In the genomic region with DNA sequence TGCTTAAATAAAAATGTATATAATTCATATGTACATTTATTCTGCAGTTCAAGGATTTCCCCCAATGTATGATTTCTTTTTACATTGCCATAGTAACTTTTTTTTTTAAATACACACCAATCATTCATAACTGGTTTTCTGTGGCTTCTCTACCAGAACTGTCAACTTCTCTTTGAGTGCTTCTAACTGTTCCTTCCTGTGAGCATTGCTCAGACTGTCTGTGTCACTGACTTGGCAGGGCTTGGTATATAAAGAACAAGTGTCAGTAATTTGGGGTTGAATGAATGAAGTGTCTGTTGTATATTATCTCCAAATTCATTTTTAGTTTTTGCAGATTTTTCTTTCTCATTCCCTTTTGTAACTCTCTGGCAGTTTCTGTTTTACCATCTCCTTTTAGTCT, we compare ENCODE assay signal across 12 mouse cellular contexts.
"Had no signal": no experiment of that assay in that cellular context is flagged by ENCODE, and none has a peak within 500 bp of the region (broad histone marks: within the 10 kb centered on the region; RNA-seq: fewer than 3 reads in every experiment).

No protein-coding gene starts in this region.

- H3K4me2 ChIP-seq: limb, embryonic 13.5 days; midbrain, embryonic 13.5 days had no signal

- H3K27ac ChIP-seq: layer of hippocampus, adult 2 months; limb, embryonic 13.5 days; liver, embryonic 14.5 days; midbrain, embryonic 13.5 days; stomach, postnatal 0 days had no signal

- H3K4me3 ChIP-seq: layer of hippocampus, adult 2 months; limb, embryonic 13.5 days; midbrain, embryonic 13.5 days had no signal

- H3K36me3 ChIP-seq: midbrain, embryonic 13.5 days had no signal

- H3K27me3 ChIP-seq: limb, embryonic 13.5 days; midbrain, embryonic 13.5 days had no signal

- H3K9me3 ChIP-seq: limb, embryonic 13.5 days; midbrain, embryonic 13.5 days had no signal

- ATAC-seq: midbrain, embryonic 13.5 days had no signal

- H3K9ac ChIP-seq: limb, embryonic 13.5 days; liver, embryonic 14.5 days; midbrain, embryonic 13.5 days had no signal

- DNase-seq: kidney, postnatal 10 days; kidney, postnatal 4 days; left cerebral cortex, postnatal 4 days; lung, adult 18-20 months; lung, postnatal 36 days; right cerebral cortex, adult 18-20 months; right cerebral cortex, postnatal 25 days had no signal
